Mouse (Mus musculus) gastrocnemius, adult 8-10 months (tissue): ENCODE data around the gene Commd4. TPM values are rescaled to one million over a fixed set of nuclear protein-coding genes. Genes with fewer than 3 reads are reported as not detected.

Experiments used
- DNase-seq, 2 experiments: peaks; one replicate each; pipeline ENCODE4 v3.0.0; 2022; ENCODE audit warnings: low spot score in 2 of 2
- total RNA-seq, 4 experiments: library from RNA; stranded (reverse); gene quantifications; 2 replicates each; pipeline ENCODE4 v1.2.4; 2022

Gene Commd4
- total RNA-seq, 4 experiments from 2014 or later, result 24.9 to 32.8 (median 31.1) TPM

DNA sequence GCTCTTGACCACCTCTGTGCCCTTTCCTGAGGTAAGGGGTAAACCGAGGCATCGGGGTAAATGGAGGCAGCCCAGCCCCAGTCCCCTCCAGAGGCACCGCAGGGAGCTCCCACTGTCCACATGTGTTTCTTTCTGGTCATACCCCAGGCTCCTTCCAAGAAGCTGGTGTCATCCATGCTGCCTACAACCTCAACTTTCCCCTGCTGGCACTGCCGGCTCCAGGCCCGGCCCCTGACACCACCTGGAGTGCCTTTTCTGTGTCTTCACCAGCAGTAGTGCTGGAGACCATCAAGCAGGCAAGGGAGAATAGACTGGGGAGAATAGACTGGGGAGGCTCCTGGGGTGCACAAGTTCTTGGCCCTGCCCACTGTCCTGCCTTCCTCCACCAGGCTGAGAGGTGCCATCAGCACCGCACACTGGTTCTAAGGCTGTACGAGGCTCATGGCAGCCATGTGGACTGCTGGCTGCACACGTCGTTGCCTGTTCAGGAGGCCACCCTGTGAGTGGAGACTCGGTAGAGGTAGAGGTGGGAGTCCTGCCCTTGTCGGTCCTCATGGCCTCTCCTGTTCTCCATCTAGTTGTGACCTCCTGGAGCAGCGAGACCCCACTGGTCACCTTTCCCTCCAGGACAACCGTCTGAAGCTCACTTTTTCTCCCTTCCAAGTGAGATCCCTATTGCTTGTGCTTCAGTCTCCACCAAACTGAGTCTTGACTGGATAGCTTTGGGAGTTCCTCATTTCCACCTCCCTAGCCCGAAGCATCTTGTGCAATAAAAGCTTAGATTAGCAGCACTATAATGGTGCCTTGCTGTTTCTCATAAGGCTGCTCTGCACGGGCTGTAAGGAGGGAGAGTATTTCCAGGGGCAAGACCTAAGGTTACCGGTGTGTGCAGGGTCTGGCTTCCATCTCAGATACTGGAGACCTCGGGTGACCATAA is 16.4 kb downstream of the Commd4 start:
- DNase-seq, result no peak

GRCm38 (mm10) chr9:57139571-57139970 is 18.6 kb downstream of the Commd4 start:
- no peak for DNase-seq

GRCm38 (mm10) chr9:57139110-57139509 is 19.0 kb downstream of the Commd4 start:
- no peak for DNase-seq

- no peak for DNase-seq
These were observed 19.6 kb downstream of the Commd4 start for GRCm38 (mm10) chr9:57138507-57138906.

- DNase-seq, result no peak
These were observed 20.4 kb downstream of the Commd4 start for GRCm38 (mm10) chr9:57137777-57138176.

DNA sequence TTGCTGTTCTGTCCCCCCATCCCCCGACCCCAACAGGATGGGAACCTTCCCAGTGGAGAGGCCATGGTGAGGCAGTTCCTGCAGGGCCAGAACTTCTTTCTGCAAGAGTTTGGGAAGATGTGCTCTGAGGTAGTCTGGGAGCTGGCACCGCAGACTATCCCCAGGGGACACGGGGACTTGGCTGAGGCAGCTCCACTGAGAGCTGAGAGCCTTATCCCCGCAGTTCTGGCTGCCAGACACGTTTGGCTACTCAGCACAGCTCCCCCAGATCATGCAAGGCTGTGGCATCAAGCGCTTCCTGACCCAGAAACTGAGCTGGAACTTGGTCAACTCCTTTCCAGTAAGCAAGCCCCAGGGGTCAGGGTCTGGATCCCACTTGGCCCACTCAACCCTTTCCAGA is 20.9 kb downstream of the Commd4 start:
- no peak for DNase-seq

GRCm38 (mm10) chr9:57130577-57131433 is 27.3 kb downstream of the Commd4 start, which contains the start of gene Man2c1:
Man2c1 (plus strand) TSS chr9:57130690.
- peak; percentile 92 for DNase-seq

DNA sequence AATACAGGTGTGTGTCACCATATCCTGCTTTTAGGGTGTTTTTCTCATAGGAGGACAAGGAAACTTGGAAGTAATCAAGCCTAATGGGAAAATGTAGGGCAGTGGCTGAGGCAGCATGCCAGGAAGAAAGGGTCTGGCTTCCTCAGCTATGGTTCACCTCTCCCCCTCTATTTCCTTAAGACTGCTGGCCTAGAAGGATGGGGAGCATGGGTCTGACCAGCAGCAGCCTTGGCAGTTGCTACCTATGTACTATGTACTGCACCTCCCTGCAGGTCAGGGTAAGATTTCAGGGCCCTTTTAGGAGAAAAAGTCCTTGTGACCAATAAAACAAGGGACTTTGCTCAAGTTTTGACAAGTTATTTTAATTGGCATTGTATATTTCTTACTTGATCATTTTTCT is 28.5 kb downstream of the Commd4 start:
- DNase-seq, result no peak

DNA sequence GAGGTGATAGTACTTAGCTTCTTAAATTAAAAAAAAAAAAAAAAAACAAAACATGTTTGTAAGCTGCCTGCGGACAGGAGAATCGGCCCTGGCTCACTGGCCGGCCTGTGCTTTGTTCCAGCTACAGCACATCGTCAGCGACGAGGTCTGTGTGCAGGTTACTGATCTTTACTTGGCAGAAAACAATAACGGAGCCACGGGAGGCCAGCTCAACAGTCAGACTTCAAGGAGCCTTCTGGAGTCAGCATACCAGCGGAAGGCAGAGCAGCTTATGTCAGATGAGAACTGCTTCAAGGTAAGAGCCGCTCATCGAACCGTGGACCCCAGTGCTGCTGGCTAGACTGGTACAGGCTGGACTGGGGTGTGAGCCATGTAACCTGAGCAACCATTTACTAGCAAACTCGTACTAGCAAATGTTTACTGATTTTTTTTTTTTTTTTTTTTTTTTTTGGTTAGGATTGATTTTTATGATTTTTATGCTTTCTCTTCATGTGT is 40.8 kb downstream of the Commd4 start:
- DNase-seq, result no peak

Other genes with a start within 250 kb of the Commd4 start
- 1 to 10 TPM; 1.7 to 4.0 (median 3.1) TPM for gene Snx33, start 230.0 kb downstream of the Commd4 start, total RNA-seq
- gene Imp3, start 220.9 kb downstream of the Commd4 start, total RNA-seq, result 10 to 100 TPM; 54.4 to 61.3 (median 57.1) TPM
- gene Snupn, start 207.5 kb downstream of the Commd4 start, total RNA-seq, result 10 to 100 TPM; 10.0 to 12.0 (median 11.3) TPM
- gene Ptpn9, start 163.4 kb downstream of the Commd4 start, total RNA-seq, result 1 to 10 TPM; 2.1 to 5.7 (median 2.6) TPM
- gene Sin3a, start 86.3 kb downstream of the Commd4 start, total RNA-seq, result 10 to 100 TPM; 18.6 to 23.0 (median 19.8) TPM
- gene Man2c1, start 27.6 kb downstream of the Commd4 start, total RNA-seq, result 10 to 100 TPM; 22.1 to 36.3 (median 29.0) TPM
- gene Neil1, start 10.0 kb downstream of the Commd4 start, total RNA-seq, result 1 to 10 TPM; 4.4 to 7.2 (median 5.7) TPM
- gene Trcg1, start 78.2 kb upstream of the Commd4 start, total RNA-seq, result not detected
- 1 to 10 TPM; 1.8 to 3.3 (median 2.5) TPM for gene 1700017B05Rik, start 104.3 kb upstream of the Commd4 start, total RNA-seq